Mouse (Mus musculus) neural tube, embryonic 15.5 days (tissue): ENCODE data around the gene Iqcf5. TPM values are rescaled to one million over a fixed set of nuclear protein-coding genes. Genes with fewer than 3 reads are reported as not detected.

Experiments used
- ATAC-seq: fragments of 200-750 bp; cut with Nextera tagmentation; 2 replicates; pipeline ENCODE4 v1.8.0; 2017; ENCODE audit warnings: mild to moderate bottlenecking, moderate TSS enrichment, moderate library complexity; ENCODE audit not compliant: low FRiP score
- H3K27ac ChIP-seq: fragments of 300-500 bp; sonication (generic); replicated peaks from 2 replicates; pipeline ENCODE4 v1.5.1; 2015; ENCODE audit warnings: mild to moderate bottlenecking, inconsistent platforms
- H3K27me3 ChIP-seq: fragments of 300-500 bp; sonication (generic); replicated peaks from 2 replicates; pipeline ENCODE4 v1.6.1; 2015; ENCODE audit warnings: inconsistent platforms
- H3K36me3 ChIP-seq: fragments of 300-500 bp; sonication (generic); 2 replicates; pipeline ENCODE4 v1.6.1; 2015; ENCODE audit warnings: inconsistent platforms
- H3K4me1 ChIP-seq: fragments of 300-500 bp; sonication (generic); 2 replicates; pipeline ENCODE4 v1.6.1; 2015; ENCODE audit warnings: inconsistent platforms
- H3K4me2 ChIP-seq: fragments of 300-500 bp; sonication (generic); 2 replicates; pipeline ENCODE4 v1.6.1; 2015; ENCODE audit warnings: inconsistent platforms, mild to moderate bottlenecking, moderate library complexity
- H3K4me3 ChIP-seq: fragments of 300-500 bp; sonication (generic); replicated peaks from 2 replicates; pipeline ENCODE4 v1.5.1; 2015; ENCODE audit warnings: mild to moderate bottlenecking, inconsistent platforms
- H3K9ac ChIP-seq: fragments of 300-500 bp; sonication (generic); replicated peaks from 2 replicates; pipeline ENCODE4 v1.6.1; 2015; ENCODE audit warnings: mild to moderate bottlenecking, inconsistent platforms
- H3K9me3 ChIP-seq: fragments of 300-500 bp; sonication (generic); replicated peaks from 2 replicates; pipeline ENCODE4 v1.6.1; 2016; ENCODE audit warnings: inconsistent platforms
- WGBS: fragments of 180-500 bp; shearing (Covaris S2); methylation state at CpG from one replicate; pipeline ENCODE4 v1.1.7; 2015; ENCODE audit warnings: mixed read lengths; 5-methylcytosine and 5-hydroxymethylcytosine counted together
- polyA plus RNA-seq: library from polyadenylated mRNA; unstranded; fragments of >200 nt; fragmentation: Nextera tagmentation; extraction: Ambion mirVana; gene quantifications from 2 replicates; pipeline ENCODE4 v1.2.1, GENCODE M21; 2015

Gene Iqcf5
- polyA plus RNA-seq, 1 experiment from 2014 or later = not detected

- ATAC-seq = no peak
- no peak overlapping the region for H3K9ac ChIP-seq
Observed at GRCm38 (mm10) chr9:106473753-106474105, 40.6 kb upstream of the Iqcf5 start.

GRCm38 (mm10) chr9:106474456-106474855 is 39.9 kb upstream of the Iqcf5 start:
- H3K27me3 ChIP-seq = no peaks in the 10 kb centered on the region
- WGBS = 8% methylated on average over 6 of the region's 6 CpGs
- no peaks in the 10 kb centered on the region for H3K9me3 ChIP-seq
- H3K36me3 ChIP-seq = no peaks in the 10 kb centered on the region; the same call in 1 of the 2 replicates
- H3K4me1 ChIP-seq = peaks cover 40% of the 10 kb centered on the region
- H3K4me2 ChIP-seq = peak overlapping the region; percentile 26
- no peak overlapping the region for H3K27ac ChIP-seq
- H3K9ac ChIP-seq = no peak overlapping the region
- ATAC-seq = no peak
- no peak overlapping the region for H3K4me3 ChIP-seq

More at GRCm38 (mm10) chr9:106473753-106474105, 40.6 kb upstream of the Iqcf5 start:
- Histone ChIP-seq H3K4me3 (no peak overlapping the region), H3K27ac (no peak overlapping the region), H3K9me3 (no peaks in the 10 kb centered on the region), H3K27me3 (no peaks in the 10 kb centered on the region), H3K4me2 (no peak overlapping the region), H3K36me3 (no peaks in the 10 kb centered on the region), H3K4me1 (peaks cover 36% of the 10 kb centered on the region)
- WGBS = 81% methylated on average over 5 of the region's 5 CpGs

- no peak overlapping the region for H3K4me3 ChIP-seq
- H3K9ac ChIP-seq = no peak overlapping the region
- peak overlapping the region; percentile 5; the same call in 1 of the 2 replicates for H3K4me2 ChIP-seq
- H3K27ac ChIP-seq = no peak overlapping the region
- no peak for ATAC-seq
- H3K36me3 ChIP-seq = no peaks in the 10 kb centered on the region; the same call in 1 of the 2 replicates
- 80% methylated on average over 7 of the region's 7 CpGs for WGBS
- no peaks in the 10 kb centered on the region for H3K27me3 ChIP-seq
- no peaks in the 10 kb centered on the region for H3K9me3 ChIP-seq
- peaks cover 44% of the 10 kb centered on the region for H3K4me1 ChIP-seq
Observed at GRCm38 (mm10) chr9:106475046-106475445, 39.3 kb upstream of the Iqcf5 start.

- H3K27ac ChIP-seq = peak within 1 kb of the TSS; percentile 43
Observed at GRCm38 (mm10) chr9:106475663-106476001, 38.7 kb upstream of the Iqcf5 start, which contains the start of gene Rrp9. Gene Rrp9 (plus strand): TSS chr9:106475963.

GRCm38 (mm10) chr9:106476002-106476923 is 38.1 kb upstream of the Iqcf5 start:
- Histone ChIP-seq H3K4me2 (peak overlapping the region; percentile 41), H3K27ac (peak overlapping the region; percentile 43), H3K4me3 (peak overlapping the region; percentile 89; the same call in 1 of the 2 replicates), H3K4me1 (peaks cover 44% of the 10 kb centered on the region), H3K36me3 (peaks cover 10% of the 10 kb centered on the region), H3K9ac (0 out of 2 replicates have a peak overlapping the region, but pooled peaks have one; percentile 6), H3K9me3 (no peaks in the 10 kb centered on the region), H3K27me3 (no peaks in the 10 kb centered on the region)
- 37% methylated on average over 16 of the region's 16 CpGs for WGBS
- no peak; the same call in 1 of the 2 replicates for ATAC-seq

More at GRCm38 (mm10) chr9:106475663-106476001, 38.7 kb upstream of the Iqcf5 start, which contains the start of gene Rrp9:
- Histone ChIP-seq H3K9me3 (no peaks in the 10 kb centered on the region), H3K4me1 (peaks cover 44% of the 10 kb centered on the region), H3K4me2 (peak within 1 kb of the TSS; percentile 41), H3K36me3 (peaks cover 4% of the 10 kb centered on the region), H3K9ac (0 out of 2 replicates have a peak within 1 kb of the TSS, but pooled peaks have one; percentile 6), H3K4me3 (peak within 1 kb of the TSS; percentile 89; the same call in 1 of the 2 replicates), H3K27me3 (no peaks in the 10 kb centered on the region)
- WGBS = 94% methylated on average over 10 of the region's 10 CpGs
- ATAC-seq = no peak

- Histone ChIP-seq H3K27me3 (no peaks in the 10 kb centered on the region), H3K4me3 (peak within 1 kb of the TSS; percentile 89), H3K4me1 (peaks cover 44% of the 10 kb centered on the region), H3K36me3 (peaks cover 16% of the 10 kb centered on the region), H3K9me3 (no peaks in the 10 kb centered on the region), H3K4me2 (peak within 1 kb of the TSS; percentile 96), H3K9ac (peak within 1 kb of the TSS; percentile 62), H3K27ac (peak within 1 kb of the TSS; percentile 43)
- WGBS = under 1% methylated on average over 41 of the region's 41 CpGs
- peak; percentile 97 for ATAC-seq
Observed at GRCm38 (mm10) chr9:106476924-106477484, 37.4 kb upstream of the Iqcf5 start, which contains the start of gene Parp3. Gene Parp3 (minus strand): TSS chr9:106476949.

- Histone ChIP-seq H3K4me3 (peak overlapping the region; percentile 89), H3K27me3 (no peaks in the 10 kb centered on the region), H3K9ac (peak overlapping the region; percentile 62), H3K9me3 (no peaks in the 10 kb centered on the region), H3K4me1 (peaks cover 44% of the 10 kb centered on the region), H3K27ac (peak overlapping the region; percentile 37; the same call in 1 of the 2 replicates), H3K4me2 (peak overlapping the region; percentile 96), H3K36me3 (peaks cover 19% of the 10 kb centered on the region)
- 5% methylated on average over 16 of the region's 16 CpGs for WGBS
- ATAC-seq = no peak
Observed at GRCm38 (mm10) chr9:106477649-106478048, 36.7 kb upstream of the Iqcf5 start.

GRCm38 (mm10) chr9:106478101-106478500 is 36.3 kb upstream of the Iqcf5 start:
- ATAC-seq = no peak
- Histone ChIP-seq H3K4me2 (peak overlapping the region; percentile 96), H3K4me3 (peak overlapping the region; percentile 89), H3K27me3 (no peaks in the 10 kb centered on the region), H3K4me1 (peaks cover 44% of the 10 kb centered on the region), H3K36me3 (peaks cover 23% of the 10 kb centered on the region), H3K9me3 (no peaks in the 10 kb centered on the region), H3K9ac (peak overlapping the region; percentile 62), H3K27ac (no peak overlapping the region)
- 85% methylated on average over 9 of the region's 9 CpGs for WGBS

- Histone ChIP-seq H3K4me2 (no peak overlapping the region), H3K27ac (no peak overlapping the region), H3K4me1 (peaks cover 31% of the 10 kb centered on the region), H3K4me3 (no peak overlapping the region), H3K27me3 (no peaks in the 10 kb centered on the region), H3K36me3 (peaks cover 47% of the 10 kb centered on the region), H3K9ac (no peak overlapping the region), H3K9me3 (no peaks in the 10 kb centered on the region)
- ATAC-seq = no peak
- WGBS = 90% methylated on average over 7 of the region's 7 CpGs
Observed at GRCm38 (mm10) chr9:106480541-106480940, 33.8 kb upstream of the Iqcf5 start.

- no peak overlapping the region for H3K9ac ChIP-seq
- H3K36me3 ChIP-seq = peaks cover 52% of the 10 kb centered on the region
- ATAC-seq = no peak
- no peak overlapping the region for H3K4me2 ChIP-seq
- H3K27ac ChIP-seq = no peak overlapping the region
- H3K27me3 ChIP-seq = no peaks in the 10 kb centered on the region
- peaks cover 28% of the 10 kb centered on the region for H3K4me1 ChIP-seq
- WGBS = 96% methylated on average over 15 of the region's 15 CpGs
- no peaks in the 10 kb centered on the region for H3K9me3 ChIP-seq
- no peak overlapping the region for H3K4me3 ChIP-seq
Observed at GRCm38 (mm10) chr9:106481075-106481474, 33.3 kb upstream of the Iqcf5 start.

- ATAC-seq = no peak
- Histone ChIP-seq H3K36me3 (peaks cover 57% of the 10 kb centered on the region), H3K9me3 (no peaks in the 10 kb centered on the region), H3K27me3 (no peaks in the 10 kb centered on the region), H3K27ac (no peak overlapping the region), H3K4me3 (no peak overlapping the region), H3K4me2 (no peak overlapping the region), H3K4me1 (peaks cover 22% of the 10 kb centered on the region), H3K9ac (no peak overlapping the region)
- 88% methylated on average over 13 of the region's 13 CpGs for WGBS
Observed at GRCm38 (mm10) chr9:106481676-106482075, 32.7 kb upstream of the Iqcf5 start.
